Mouse (Mus musculus) cerebellum, adult 2 months (tissue): Measurements from ENCODE around the gene Smad3. TPM values are rescaled to one million over a fixed set of nuclear protein-coding genes. Genes with fewer than 3 reads are reported as not detected.

ENCODE experiments used
- DNase-seq, 2 experiments: peaks; one replicate each; pipeline ENCODE4 v3.0.0; 2021
- H3K27ac ChIP-seq: fragments of 200-500 bp; 2 replicates; pipeline ENCODE4 v1.5.1; 2012; ENCODE audit warnings: low read length, control low read depth, inconsistent platforms; ENCODE audit not compliant: insufficient read depth
- H3K27me3 ChIP-seq: fragments of 200-500 bp; 2 replicates; pipeline ENCODE4 v1.6.1; 2012; ENCODE audit warnings: inconsistent platforms, mild to moderate bottlenecking, low read length, moderate library complexity; ENCODE audit not compliant: control insufficient read depth, insufficient read depth
- H3K4me1 ChIP-seq: fragments of 200-500 bp; 2 replicates; pipeline ENCODE4 v1.6.1; 2011; ENCODE audit warnings: low read length; ENCODE audit not compliant: control insufficient read depth, insufficient read depth
- H3K4me3 ChIP-seq: fragments of 200-500 bp; replicated peaks from 2 replicates; pipeline ENCODE3; 2011; ENCODE audit warnings: mild to moderate bottlenecking, low read depth, low read length, control low read depth; ENCODE audit not compliant: insufficient read depth
- CTCF ChIP-seq: fragments of 200-500 bp; IDR thresholded peaks from 2 replicates; pipeline ENCODE4 v1.5.1; 2011; ENCODE audit warnings: low read depth, mild to moderate bottlenecking, control low read depth, low read length, moderate library complexity, borderline replicate concordance; ENCODE audit not compliant: insufficient read depth
- POLR2A ChIP-seq: fragments of 200-500 bp; IDR thresholded peaks from 2 replicates; pipeline ENCODE4 v1.6.1; 2011; ENCODE audit warnings: low read length, control low read depth, borderline replicate concordance; ENCODE audit not compliant: insufficient read depth
- WGBS: fragments of 180-500 bp; shearing (Covaris S2); methylation state at CpG from one replicate; pipeline ENCODE4 v1.1.7; 2018; 5-methylcytosine and 5-hydroxymethylcytosine counted together
- polyA plus RNA-seq: library from polyadenylated mRNA; depleted of rRNA; stranded (reverse); fragments of >200 nt; gene quantifications from 2 replicates; pipeline ENCODE4 v1.2.3, GENCODE M21; 2012

Smad3 gene
- polyA plus RNA-seq, 1 experiment = 19.9 TPM

- no peak for DNase-seq
- Histone ChIP-seq H3K27me3 (no peaks in the 10 kb centered on the region), H3K4me3 (no peak overlapping the region), H3K27ac (no peak overlapping the region), H3K4me1 (peaks cover 27% of the 10 kb centered on the region)
- TF ChIP-seq CTCF (no peak), POLR2A (no peak)
- 81% methylated on average over 4 of the region's 4 CpGs for WGBS
These were observed 100.6 kb downstream of the Smad3 start for GRCm38 (mm10) chr9:63657167-63657566.

DNA sequence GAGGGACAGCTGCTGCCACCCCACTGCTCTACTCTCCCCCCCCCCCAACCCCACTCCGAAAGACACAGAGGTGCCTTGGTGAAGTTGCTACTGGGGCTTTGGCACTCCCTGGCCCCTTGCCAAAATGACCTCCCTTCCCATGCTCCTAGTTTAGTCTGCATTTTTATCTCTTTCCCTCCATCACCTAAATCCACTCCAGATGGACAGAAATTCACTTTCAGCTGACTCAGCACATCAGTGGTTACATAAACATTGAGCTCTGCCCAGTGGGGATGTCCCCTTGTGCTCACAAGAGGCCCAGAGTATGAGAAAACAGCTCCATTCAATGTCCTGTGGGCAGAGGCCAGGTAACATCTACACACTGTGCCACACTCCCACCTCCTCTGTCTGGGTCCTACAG lies 102.7 kb downstream of the Smad3 start:
- H3K27me3 ChIP-seq = no peaks in the 10 kb centered on the region
- H3K27ac ChIP-seq = no peak overlapping the region
- H3K4me1 ChIP-seq = peaks cover 41% of the 10 kb centered on the region
- no peak for TF ChIP-seq POLR2A
- TF ChIP-seq CTCF = no peak
- no peak for DNase-seq
- WGBS = 37% methylated on average over 1 of the region's 1 CpGs
- H3K4me3 ChIP-seq = no peak overlapping the region

GRCm38 (mm10) chr9:63654575-63654974 lies 103.2 kb downstream of the Smad3 start:
- WGBS = 73% methylated on average over 8 of the region's 8 CpGs
- Histone ChIP-seq H3K4me3 (no peak overlapping the region), H3K4me1 (peaks cover 38% of the 10 kb centered on the region), H3K27me3 (no peaks in the 10 kb centered on the region), H3K27ac (no peak overlapping the region)
- TF ChIP-seq CTCF (no peak), POLR2A (no peak)
- no peak for DNase-seq

GRCm38 (mm10) chr9:63653666-63654065 lies 104.1 kb downstream of the Smad3 start:
- H3K4me1 ChIP-seq = peaks cover 30% of the 10 kb centered on the region
- TF ChIP-seq POLR2A (no peak), CTCF (no peak)
- no peak overlapping the region for H3K27ac ChIP-seq
- no peak for DNase-seq
- no peak overlapping the region for H3K4me3 ChIP-seq
- H3K27me3 ChIP-seq = no peaks in the 10 kb centered on the region
- 59% methylated on average over 7 of the region's 7 CpGs for WGBS

DNA sequence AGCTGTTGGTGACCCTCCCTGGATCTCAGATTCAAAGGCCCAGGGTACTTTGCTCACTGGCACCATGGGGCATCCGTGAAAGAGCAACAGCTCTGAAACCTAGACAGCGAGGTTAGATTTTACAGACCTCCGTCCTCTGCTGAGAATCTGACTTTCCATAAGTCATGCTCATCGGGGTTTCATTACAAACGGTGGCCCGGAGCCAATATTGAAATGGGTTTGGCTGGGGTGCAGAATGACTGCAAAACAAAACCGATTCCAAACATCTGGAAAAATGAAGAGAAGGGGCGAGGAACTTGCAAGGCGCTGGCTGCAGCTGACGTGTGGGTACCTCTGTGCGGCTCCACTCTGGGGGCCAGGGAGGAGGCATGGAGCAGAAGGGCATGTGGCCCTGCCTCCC lies 106.2 kb downstream of the Smad3 start:
- H3K27ac ChIP-seq = no peak overlapping the region
- TF ChIP-seq POLR2A (no peak), CTCF (no peak)
- DNase-seq = no peak
- no peaks in the 10 kb centered on the region for H3K27me3 ChIP-seq
- 67% methylated on average over 11 of the region's 11 CpGs for WGBS
- H3K4me3 ChIP-seq = no peak overlapping the region
- peaks cover 36% of the 10 kb centered on the region for H3K4me1 ChIP-seq

DNA sequence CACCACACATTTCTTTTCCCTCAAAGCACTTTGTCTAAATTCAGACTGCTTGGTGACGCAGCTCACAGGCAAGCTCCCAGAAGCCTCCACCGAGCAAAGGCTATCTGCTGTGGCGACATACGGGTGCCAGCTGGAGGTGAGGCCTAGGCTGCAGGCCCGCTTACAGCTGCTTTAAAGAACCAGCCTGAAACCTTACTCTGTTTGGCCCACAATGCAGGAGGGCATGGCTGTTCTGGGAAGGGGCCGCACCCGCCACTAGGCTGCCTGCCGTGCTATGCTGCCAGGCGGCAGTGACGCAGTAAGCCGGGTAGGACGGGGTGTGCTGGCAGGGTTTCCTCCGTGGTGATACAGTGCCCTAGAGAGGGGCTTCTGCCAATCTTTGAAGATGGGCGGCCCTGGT lies 106.9 kb downstream of the Smad3 start:
- H3K27ac ChIP-seq = no peak overlapping the region
- H3K4me1 ChIP-seq = peaks cover 36% of the 10 kb centered on the region
- DNase-seq = peak; percentile 60 to 65
- WGBS = 41% methylated on average over 14 of the region's 14 CpGs
- TF ChIP-seq POLR2A (no peak), CTCF (no peak)
- H3K4me3 ChIP-seq = no peak overlapping the region
- no peaks in the 10 kb centered on the region for H3K27me3 ChIP-seq

DNA sequence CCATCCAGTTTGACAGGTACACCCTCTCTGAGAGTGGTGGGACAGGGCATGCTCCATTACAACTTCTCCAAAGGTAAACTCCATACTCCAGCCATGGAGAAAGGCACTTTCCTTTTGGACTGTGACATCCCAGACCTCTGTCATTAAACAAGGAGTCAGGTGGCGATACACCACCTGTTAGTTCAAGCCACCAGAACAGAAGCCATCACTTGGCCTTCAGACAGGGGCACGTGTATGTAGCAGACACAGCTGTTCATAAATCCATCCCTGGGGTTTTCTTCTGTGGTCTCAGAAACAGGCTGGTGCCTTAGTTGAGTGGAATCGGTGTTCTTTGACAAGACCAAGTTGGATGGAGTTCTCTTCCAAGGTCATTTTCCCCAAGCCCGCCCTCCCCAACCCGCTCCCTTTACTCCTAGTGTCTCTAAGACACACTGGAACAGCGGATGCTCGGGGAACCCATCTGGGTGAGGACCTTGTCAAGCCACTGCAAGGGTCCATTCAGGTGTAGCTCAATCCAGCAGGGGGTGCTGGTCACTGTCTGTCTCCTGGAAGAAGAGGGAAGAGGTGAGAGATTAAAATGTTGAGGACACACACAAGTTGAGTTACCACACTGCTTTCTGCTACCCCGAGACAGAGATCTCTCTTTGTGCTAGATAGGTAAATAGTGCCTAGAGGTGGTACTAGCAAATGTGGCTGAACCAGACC lies 107.8 kb downstream of the Smad3 start:
- 92% methylated on average over 8 of the region's 8 CpGs for WGBS
- no peak for TF ChIP-seq POLR2A
- TF ChIP-seq CTCF = peak; percentile 33; the same call in 1 of the 2 replicates
- no peaks in the 10 kb centered on the region for H3K27me3 ChIP-seq
- H3K27ac ChIP-seq = no peak overlapping the region
- H3K4me3 ChIP-seq = no peak overlapping the region
- peaks cover 30% of the 10 kb centered on the region for H3K4me1 ChIP-seq
- no peak for DNase-seq

DNA sequence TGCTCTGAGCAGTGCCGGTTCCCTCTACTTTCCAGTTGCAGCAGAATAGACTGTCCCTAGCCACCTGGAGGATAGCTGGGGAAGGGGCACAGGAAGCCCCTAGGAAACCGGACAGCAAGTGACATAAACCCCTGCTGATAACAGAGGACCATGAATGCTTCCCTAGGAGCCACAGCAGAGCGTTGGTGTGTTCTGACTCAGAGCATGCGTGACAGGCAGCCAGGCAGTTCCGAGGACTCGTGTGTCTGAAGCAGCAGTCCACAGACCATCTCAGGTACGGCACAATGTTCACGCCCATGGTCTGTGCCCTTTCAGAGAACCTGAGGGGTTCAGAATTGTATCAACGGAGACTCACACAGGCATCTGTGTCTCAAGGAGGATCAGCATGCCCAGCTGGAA lies 109.3 kb downstream of the Smad3 start:
- H3K27me3 ChIP-seq = no peaks in the 10 kb centered on the region
- no peak overlapping the region for H3K4me3 ChIP-seq
- 30% methylated on average over 9 of the region's 9 CpGs for WGBS
- TF ChIP-seq CTCF (no peak), POLR2A (no peak)
- DNase-seq = no peak
- no peak overlapping the region for H3K27ac ChIP-seq
- H3K4me1 ChIP-seq = peaks cover 26% of the 10 kb centered on the region
